20 mouse cellular contexts compared by ENCODE assay signal in the genomic region with DNA sequence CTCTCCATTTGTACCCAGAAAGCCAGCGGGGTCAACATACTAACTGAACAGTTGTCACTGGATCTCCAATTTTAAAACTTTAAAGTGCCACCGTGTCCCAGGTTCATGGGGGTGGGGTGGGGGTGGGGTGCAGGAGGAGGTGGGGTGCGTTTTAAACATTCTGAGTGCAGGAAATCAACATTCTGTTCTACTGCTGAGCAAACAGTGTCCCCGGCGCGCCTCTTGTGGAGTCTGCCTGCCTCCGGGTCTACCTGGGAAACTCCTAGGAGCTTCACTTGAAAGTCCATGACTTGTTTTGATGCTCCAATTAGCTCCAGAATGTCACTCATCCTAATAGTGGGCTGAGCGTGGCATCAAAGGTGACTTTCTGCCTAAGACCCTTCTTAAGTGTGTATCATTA.
"Had no signal": no experiment of that assay in that cellular context is flagged by ENCODE, and none has a peak within 500 bp of the region (broad histone marks: within the 10 kb centered on the region; RNA-seq: fewer than 3 reads in every experiment).

No protein-coding gene starts in this region.

- ATAC-seq: intestine, postnatal 0 days; liver, embryonic 12.5 days; midbrain, embryonic 15.5 days had no signal

- DNase-seq: kidney, adult 2 months; kidney, postnatal 10 days; kidney, postnatal 36 days; liver; right cerebral cortex, adult 18-20 months; right cerebral cortex, postnatal 14 days; right cerebral cortex, postnatal 4 days; thymus, postnatal 25 days had no signal

- H3K27me3 ChIP-seq: kidney, embryonic 15.5 days; limb, embryonic 13.5 days; liver, embryonic 12.5 days; liver, embryonic 15.5 days; midbrain, embryonic 12.5 days; midbrain, embryonic 15.5 days; neural tube, embryonic 12.5 days; neural tube, embryonic 15.5 days had no signal

- H3K9ac ChIP-seq: kidney, embryonic 15.5 days; limb, embryonic 13.5 days; liver, embryonic 12.5 days; liver, embryonic 15.5 days; midbrain, embryonic 12.5 days; midbrain, embryonic 15.5 days; neural tube, embryonic 12.5 days; neural tube, embryonic 15.5 days had no signal

- H3K4me2 ChIP-seq: kidney, embryonic 15.5 days; limb, embryonic 13.5 days; liver, embryonic 12.5 days; liver, embryonic 15.5 days; midbrain, embryonic 12.5 days; midbrain, embryonic 15.5 days; neural tube, embryonic 12.5 days; neural tube, embryonic 15.5 days had no signal

- H3K36me3 ChIP-seq: kidney, embryonic 15.5 days; limb, embryonic 10.5 days; liver, embryonic 12.5 days; liver, embryonic 15.5 days; midbrain, embryonic 12.5 days; midbrain, embryonic 15.5 days; neural tube, embryonic 12.5 days had no signal

- H3K9me3 ChIP-seq: kidney, embryonic 15.5 days; limb, embryonic 10.5 days; limb, embryonic 13.5 days; liver, embryonic 12.5 days; liver, embryonic 15.5 days; midbrain, embryonic 12.5 days; midbrain, embryonic 15.5 days; neural tube, embryonic 12.5 days; neural tube, embryonic 15.5 days had no signal

- H3K4me1 ChIP-seq: limb, embryonic 10.5 days; limb, embryonic 13.5 days; liver, embryonic 12.5 days; liver, embryonic 15.5 days; midbrain, embryonic 12.5 days; midbrain, embryonic 15.5 days; neural tube, embryonic 12.5 days; neural tube, embryonic 15.5 days had no signal

- H3K27ac ChIP-seq: kidney, embryonic 15.5 days; limb, embryonic 10.5 days; limb, embryonic 13.5 days; liver, embryonic 12.5 days; liver, embryonic 15.5 days; macrophage; midbrain, embryonic 12.5 days; midbrain, embryonic 15.5 days; neural tube, embryonic 12.5 days; neural tube, embryonic 15.5 days; stomach, postnatal 0 days had no signal

- H3K4me3 ChIP-seq: kidney, embryonic 15.5 days; limb, embryonic 10.5 days; limb, embryonic 13.5 days; liver, embryonic 12.5 days; liver, embryonic 15.5 days; midbrain, embryonic 12.5 days; midbrain, embryonic 15.5 days; neural tube, embryonic 12.5 days; neural tube, embryonic 15.5 days had no signal
